15 mouse cellular contexts compared by ENCODE assay signal in the genomic region with DNA sequence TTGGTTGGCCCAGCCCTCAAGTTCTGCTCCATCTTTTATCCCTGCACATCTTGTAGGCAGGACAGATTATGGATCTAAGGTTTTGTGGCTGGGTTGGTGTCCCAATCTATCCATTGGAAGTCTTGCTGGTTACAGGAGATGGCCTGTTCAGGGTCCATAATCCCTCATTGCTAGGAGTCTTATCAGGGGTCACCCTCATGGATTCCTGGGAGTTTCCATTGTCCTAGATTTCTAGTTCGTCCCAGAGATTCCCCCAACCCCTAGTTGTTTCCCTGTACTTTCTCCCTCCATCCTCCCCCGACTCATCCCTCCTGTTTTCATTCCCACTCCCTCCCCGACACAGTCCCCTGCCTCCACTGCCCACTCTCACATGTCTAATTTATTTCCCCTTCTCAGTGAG.
"Had no signal": no experiment of that assay in that cellular context is flagged by ENCODE, and none has a peak within 500 bp of the region (broad histone marks: within the 10 kb centered on the region; RNA-seq: fewer than 3 reads in every experiment).

No protein-coding gene starts in this region.

- H3K27ac ChIP-seq: lung, embryonic 15.5 days; macrophage; midbrain, embryonic 13.5 days; midbrain, embryonic 15.5 days; neural tube, embryonic 12.5 days; stomach, embryonic 15.5 days; stomach, postnatal 0 days had no signal

- H3K4me3 ChIP-seq: lung, embryonic 15.5 days; megakaryocyte, embryonic 14.5 days; midbrain, embryonic 13.5 days; midbrain, embryonic 15.5 days; neural tube, embryonic 12.5 days; stomach, embryonic 15.5 days had no signal

- H3K4me1 ChIP-seq: lung, embryonic 15.5 days; megakaryocyte, embryonic 14.5 days; midbrain, embryonic 13.5 days; midbrain, embryonic 15.5 days; neural tube, embryonic 12.5 days; stomach, embryonic 15.5 days had no signal

- H3K27me3 ChIP-seq: lung, embryonic 15.5 days; megakaryocyte, embryonic 14.5 days; midbrain, embryonic 13.5 days; midbrain, embryonic 15.5 days; neural tube, embryonic 12.5 days; stomach, embryonic 15.5 days had no signal

- DNase-seq: lung, adult 2 months; lung, postnatal 14 days; lung, postnatal 36 days; right cerebral cortex, postnatal 14 days; thymus, adult 2 months; thymus, postnatal 25 days; thymus, postnatal 4 days had no signal

- H3K9me3 ChIP-seq: lung, embryonic 15.5 days; megakaryocyte, embryonic 14.5 days; midbrain, embryonic 13.5 days; midbrain, embryonic 15.5 days; neural tube, embryonic 12.5 days; stomach, embryonic 15.5 days had no signal
